Mouse (Mus musculus): Measurements from ENCODE around the gene Ly6g5c.
"Not testable (repeated sequence)": the region's sequence is repeated elsewhere in the genome, so short reads cannot be mapped to it uniquely, and the experiment has no call there.

The Ly6g5c gene

DNA sequence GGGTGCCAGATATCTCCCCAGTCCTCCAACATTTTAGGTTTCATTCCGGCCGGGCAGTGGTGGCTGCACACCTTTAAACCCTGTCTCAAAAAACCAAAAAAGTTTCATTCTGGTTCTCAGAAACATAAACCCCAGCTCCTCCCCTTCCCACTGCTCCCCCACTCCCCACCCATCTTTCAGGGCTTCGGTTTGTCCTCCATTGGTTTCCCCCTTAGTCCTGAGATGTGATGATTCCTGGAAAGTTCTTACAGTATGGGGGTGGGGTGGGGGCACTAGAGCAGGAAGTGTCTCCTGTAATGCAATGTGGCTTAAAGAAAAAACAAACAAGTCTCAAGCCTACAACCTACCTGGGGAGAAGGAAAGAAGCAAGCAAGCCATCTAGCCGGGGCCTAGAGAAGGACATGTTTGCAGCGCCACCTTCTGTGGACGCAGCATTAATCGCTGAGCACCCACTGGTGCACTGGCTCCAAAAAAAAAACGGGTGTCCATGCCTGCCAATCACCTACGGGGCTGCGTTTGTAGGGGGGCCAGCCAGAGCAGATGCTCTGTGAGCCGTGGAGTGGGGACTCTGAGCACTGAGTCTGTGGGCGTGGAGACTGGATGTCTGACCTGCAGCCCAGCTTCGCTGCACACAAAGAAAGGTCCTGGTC lies 2.2 kb upstream of the Ly6g5c start:
- in situ Hi-C loops (cut with MboI; ENCODE audit: low sequenced_read_pairs), result no loop called here

DNA sequence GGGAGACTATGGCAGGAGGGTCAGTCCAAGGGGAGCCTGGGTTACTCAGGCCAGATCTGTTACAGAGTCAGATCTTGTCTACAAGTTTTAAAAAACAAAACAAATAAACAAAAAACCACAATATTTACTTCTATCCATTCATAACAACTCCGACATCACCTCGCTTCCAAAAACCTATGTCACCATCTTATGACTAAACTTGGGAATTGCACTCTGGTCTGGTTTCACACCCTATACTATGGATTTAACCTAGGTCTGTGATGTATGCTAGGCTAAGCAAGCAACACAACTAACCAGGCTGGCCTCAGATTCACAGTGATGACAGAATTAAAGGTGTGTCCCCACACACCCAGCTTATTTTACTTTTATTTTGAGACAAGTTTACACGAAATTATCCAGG lies 1.6 kb upstream of the Ly6g5c start:
- in situ Hi-C loops (cut with MboI; ENCODE audit: low sequenced_read_pairs), result no loop called here

DNA sequence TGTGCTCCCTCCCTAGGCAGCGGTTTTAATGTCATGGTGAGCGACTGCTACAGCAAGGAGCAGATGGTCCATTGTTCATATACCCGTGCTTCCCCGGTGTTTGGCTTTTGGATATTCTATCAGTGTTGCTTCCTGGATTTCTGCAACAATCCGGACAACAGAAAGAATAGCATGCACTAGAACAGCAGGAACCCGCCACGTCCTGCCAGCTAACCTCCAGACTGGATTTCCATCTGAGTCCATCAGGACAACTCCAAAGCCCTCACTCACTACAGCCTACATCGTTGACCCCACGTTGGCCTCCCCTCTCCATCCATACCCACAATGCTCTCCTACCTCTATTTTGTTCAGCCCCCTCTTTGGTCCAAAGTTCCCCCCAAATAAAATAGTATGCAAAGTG lies 3.7 kb downstream of the Ly6g5c start:
- in situ Hi-C loops (cut with MboI; ENCODE audit: low sequenced_read_pairs), result no loop called here

DNA sequence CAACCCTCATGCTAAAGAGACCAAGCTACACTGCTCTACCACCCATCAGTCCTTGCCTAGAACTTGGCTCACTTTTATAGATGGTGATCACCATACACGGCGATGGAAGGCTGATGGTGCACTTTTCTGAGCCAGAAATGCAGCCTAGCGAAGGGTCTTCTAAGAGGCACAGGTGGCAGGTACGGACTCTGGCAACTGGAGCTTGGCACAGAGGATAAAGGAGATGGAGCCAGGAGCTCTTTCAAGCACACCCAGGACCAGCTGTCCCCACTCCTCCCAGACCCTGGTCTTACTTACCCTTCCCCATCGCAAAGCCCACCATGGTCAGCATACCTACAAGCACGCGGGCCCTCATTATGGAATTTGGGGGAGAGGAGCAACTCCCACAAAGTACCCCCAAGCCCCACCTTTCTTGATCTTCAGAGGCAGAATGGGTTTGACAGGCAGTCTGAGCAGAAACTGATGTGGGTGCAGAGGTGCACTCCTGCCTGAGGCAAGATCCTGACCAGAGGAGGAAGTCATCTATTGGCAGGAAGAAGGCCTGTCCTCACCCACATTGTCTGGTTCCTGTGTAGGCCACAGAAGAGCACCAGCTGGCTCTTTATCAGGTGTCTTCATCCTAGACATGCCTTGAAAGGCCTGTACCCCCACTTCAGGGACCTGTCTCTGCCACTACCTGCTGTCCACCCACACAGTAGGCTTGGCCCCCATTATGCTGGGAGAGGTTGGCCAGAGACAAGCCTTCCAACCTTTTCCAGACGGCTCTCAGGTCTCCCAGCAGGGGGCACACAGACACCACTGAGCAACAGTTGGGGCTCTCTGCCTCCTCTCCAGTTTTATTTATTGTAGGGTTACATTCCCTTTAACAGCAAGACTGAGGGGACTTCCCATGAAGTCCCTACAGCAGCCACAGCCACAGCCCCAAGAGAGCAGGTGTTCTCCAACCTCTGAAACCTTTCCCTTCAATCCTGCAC lies 7.3 kb downstream of the Ly6g5c start, which contains the start of gene Ly6g5b:
Ly6g5b (minus strand) TSS at position 383 of the 974 bp plus-strand sequence.
- in situ Hi-C loops (cut with MboI; ENCODE audit: low sequenced_read_pairs), result no loop called here

DNA sequence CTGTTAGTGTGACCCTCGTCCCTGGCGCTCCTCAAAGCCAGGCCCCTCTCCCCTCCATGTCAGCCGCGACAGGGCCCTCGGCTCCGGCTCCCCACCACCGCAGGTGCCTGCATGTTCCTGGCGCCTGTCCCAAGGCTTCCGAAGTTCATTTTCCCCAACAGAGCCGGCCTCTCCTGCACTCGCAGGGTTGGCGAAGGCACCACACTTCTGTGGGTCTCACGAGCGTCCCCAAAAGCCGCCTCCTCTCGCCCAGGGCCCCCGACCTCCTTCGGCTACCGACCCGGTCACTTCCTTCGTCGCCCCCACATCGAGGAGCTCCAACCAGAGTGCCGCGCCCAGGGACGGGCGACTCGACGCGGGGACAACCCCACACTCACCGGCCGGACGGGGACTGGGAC lies 12.7 kb downstream of the Ly6g5c start:
- in situ Hi-C loops (cut with MboI; ENCODE audit: low sequenced_read_pairs), result no loop called here

DNA sequence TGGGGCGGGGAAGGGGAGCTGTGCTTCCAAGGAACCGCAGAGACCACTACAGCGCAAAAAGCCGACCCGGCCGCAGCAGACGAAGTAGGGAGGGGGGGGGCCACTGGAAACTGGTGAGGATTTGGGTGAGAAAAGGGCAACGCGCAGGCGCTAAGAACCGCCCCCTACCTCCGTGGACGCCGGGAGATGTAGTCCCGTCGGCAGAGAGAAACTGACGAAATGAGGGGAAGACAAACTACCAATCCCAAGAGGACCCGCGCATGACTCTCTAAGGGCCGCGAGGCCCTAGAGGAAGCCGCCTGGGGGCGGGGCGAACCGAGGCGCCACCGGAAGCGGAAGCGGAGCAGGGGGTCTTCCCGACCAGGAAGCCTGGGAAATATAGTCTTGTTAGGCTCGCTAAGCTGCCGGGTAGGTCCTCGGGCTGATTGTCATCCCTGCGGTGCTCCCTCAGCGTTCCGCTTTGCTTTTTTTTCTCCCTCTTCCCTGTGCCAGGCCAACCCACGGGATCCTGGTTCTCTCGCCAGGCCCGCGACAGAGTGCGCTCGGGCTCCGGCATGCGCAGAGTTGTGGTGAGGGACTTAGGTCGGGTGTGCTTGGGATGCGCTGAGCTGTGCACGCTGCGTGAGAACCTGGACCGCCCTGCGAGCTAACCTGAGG lies 13.2 kb downstream of the Ly6g5c start, which contains the start of gene Gpank1:
Gpank1 (plus strand) TSS at position 313 of the 657 bp plus-strand sequence.
- in situ Hi-C loops (cut with MboI; ENCODE audit: low sequenced_read_pairs), result no loop called here

DNA sequence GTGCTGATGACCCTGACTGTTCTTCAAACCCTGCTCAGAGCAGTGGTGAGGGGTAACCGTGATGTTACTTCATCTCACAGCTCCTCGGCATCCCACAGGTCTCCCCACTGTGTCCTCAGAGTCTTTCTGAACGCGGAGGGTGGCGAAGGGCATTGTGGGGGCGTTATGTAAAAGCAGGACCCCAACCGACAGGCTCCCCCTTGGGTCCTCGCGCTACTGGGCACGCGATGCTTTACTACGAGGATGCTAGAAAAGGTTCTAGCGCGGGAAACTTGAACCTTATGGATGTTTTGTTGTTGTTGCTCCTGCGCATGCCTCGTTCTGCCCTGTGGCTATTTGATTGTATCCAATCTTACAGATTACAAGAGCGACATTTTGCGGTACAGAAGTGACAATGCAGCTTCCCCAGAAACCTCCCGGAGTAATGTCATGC lies 13.8 kb downstream of the Ly6g5c start, which contains the start of gene Csnk2b:
Csnk2b (minus strand) TSS at position 183 of the 433 bp plus-strand sequence.
- in situ Hi-C loops (cut with MboI; ENCODE audit: low sequenced_read_pairs), result no loop called here

DNA sequence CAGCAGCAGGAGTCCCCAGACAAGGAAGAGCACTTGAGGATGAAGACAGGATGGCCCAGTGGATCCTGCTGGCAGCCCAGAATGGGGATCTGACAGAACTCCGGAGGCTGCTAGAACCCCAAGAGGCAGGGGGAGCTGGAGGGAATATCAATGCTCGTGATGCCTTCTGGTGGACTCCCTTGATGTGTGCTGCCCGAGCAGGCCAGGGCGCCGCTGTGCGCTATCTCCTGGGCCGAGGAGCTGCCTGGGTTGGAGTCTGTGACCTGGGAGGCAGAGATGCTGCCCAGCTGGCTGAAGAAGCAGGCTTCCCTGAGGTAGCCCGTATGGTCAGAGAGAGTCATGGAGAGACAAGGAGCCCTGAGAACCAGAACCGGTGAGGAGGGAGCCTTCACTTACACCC lies 15.2 kb downstream of the Ly6g5c start:
- in situ Hi-C loops (cut with MboI; ENCODE audit: low sequenced_read_pairs), result not testable (repeated sequence)

DNA sequence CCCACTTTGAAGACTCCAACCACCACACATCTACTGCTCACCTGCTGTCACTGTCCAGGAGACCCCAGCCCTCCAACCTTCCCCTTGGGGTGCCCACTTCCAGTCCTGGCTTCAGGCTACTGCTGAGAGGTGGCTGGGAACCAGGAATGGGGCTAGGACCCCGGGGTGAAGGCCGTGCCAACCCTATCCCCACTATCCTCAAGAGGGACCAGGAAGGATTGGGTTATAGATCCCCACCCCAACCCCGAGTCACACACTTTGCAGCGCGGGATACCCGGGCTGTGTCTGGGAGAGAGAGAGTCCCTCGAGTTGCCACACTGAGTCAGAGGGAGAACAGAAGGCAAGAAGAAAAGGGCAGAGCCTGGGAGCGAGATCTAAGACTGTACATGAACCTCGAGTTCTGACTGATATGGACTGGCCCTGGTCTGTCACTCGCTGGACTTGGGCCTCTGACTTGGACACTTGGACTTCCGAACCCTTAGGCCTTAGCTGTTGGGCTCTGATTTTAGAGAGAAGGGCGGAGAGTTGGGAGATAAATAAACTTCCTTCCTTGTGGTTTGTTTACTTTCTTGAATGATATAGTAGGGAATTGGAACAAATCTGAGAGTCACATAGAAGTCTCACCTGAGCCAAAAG lies 16.3 kb downstream of the Ly6g5c start:
- in situ Hi-C loops (cut with MboI; ENCODE audit: low sequenced_read_pairs), result not testable (repeated sequence)

DNA sequence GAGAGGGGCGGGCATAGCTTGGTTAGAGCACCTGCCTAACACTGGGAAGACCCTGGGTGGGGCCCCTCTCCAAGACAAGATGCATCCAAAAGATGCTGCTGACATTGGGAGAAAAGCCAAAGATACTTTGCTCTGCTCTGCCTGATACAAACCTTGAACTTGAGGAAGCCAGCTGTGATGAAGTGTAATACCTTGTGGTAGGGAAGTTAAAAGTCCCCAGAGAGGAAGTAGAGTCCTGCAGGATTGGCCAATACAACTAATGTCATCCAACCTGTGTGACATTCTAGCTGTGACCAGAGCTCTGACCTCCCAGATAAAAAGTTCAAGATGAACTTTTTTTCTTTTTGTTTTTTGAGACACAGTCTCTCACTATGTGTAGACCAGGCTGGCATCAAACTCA lies 17.0 kb downstream of the Ly6g5c start:
- in situ Hi-C loops (cut with MboI; ENCODE audit: low sequenced_read_pairs), result no loop called here

DNA sequence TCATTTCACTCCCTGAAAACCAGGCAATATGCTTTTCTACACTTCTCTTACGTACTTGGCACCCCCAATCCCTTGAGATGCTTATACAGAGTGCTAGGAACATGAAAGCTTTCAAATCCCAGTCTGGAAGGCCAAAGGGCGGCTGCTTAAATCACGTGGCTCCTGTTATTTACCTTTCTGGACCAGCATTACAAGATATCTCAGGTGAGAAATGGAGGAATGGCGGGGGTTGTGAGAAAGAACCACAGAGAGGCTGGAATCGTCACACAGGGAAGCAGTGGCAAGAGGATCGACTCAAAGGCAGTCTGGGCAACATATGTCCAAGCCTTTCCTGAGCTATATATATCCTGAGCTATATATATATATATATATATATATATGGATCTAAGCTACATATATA lies 17.5 kb downstream of the Ly6g5c start:
- in situ Hi-C loops (cut with MboI; ENCODE audit: low sequenced_read_pairs), result no loop called here

DNA sequence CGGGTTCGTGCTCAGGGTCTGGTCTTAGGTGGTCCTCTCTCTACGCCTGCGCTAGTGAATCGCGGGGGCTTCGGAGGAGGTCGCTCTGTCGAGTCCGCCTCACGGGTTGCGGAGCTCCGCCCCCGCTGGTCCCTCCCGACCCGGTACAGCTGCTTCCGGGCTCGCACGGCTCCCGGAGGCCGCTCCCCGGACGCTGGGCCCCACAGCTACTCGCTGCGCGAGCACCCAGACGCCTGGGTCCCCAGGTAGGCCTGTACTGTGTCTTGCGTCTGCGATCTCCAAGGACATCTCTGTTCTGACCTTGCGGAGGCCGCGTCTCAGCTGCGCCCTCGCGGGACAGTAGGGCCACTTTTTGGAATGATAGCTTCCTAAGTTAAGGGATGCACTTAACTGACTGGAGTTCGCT lies 18.1 kb downstream of the Ly6g5c start, which contains the start of gene D17H6S53E:
D17H6S53E (plus strand) TSS at position 168 of the 406 bp plus-strand sequence.
- in situ Hi-C loops (cut with MboI; ENCODE audit: low sequenced_read_pairs), result no loop called here

DNA sequence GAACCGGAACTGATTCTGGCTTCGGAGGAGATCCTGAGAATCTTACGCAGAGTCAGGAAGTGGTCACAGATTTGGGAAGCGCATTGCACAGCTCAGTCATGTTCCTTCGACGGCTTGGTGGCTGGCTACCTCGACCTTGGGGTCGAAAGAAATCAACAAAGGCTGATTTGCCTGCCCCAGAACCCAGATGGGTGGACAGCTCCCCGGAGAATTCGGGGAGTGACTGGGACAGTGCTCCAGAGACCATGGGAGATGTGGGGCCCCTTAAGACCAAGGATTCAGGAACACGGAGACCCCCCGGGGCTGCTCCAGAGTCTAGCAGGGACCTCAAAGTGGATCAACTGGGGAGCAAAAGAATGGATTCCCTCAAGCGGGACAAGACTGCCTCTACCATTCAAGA lies 18.9 kb downstream of the Ly6g5c start:
- in situ Hi-C loops (cut with MboI; ENCODE audit: low sequenced_read_pairs), result no loop called here

DNA sequence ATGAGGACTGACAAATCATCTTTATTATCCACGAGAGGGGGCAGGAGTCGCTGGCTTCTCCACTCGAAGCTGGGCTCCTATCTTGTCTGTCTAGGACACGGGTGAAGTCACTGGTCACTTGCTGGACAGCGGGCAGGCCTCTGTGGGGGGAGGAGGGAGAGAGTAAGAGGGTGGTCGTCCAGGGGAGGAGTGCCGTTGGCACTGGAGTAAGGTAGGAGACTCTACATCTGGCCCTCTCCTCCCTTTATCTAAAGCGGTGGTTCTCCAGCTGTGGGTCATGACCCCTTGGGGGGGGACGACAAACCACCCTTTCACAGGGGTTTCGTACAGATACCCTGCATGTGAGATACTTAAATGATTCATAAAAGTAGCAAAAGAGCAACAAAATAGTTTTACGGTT lies 20.9 kb downstream of the Ly6g5c start:
- in situ Hi-C loops (cut with MboI; ENCODE audit: low sequenced_read_pairs), result no loop called here

DNA sequence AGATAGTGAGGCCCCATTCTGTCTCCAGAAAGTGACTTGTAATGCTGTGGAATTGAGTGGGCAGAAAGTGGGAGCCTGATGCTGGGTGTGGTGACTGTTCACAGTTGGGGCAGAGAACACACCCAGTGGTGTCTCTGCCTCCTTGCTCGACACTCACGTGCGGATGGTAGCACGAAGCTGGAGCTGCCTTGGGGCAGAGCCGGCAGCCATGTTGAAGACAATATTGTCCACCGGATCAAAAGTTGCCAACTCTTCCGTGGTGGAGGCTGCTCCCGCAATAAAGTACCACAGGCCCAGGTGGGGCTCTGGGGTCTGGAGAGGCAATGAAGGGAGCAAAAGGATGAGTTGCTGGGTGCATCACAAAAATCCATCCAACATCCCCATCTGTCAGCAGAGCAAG lies 23.0 kb downstream of the Ly6g5c start:
- in situ Hi-C loops (cut with MboI; ENCODE audit: low sequenced_read_pairs), result no loop called here

DNA sequence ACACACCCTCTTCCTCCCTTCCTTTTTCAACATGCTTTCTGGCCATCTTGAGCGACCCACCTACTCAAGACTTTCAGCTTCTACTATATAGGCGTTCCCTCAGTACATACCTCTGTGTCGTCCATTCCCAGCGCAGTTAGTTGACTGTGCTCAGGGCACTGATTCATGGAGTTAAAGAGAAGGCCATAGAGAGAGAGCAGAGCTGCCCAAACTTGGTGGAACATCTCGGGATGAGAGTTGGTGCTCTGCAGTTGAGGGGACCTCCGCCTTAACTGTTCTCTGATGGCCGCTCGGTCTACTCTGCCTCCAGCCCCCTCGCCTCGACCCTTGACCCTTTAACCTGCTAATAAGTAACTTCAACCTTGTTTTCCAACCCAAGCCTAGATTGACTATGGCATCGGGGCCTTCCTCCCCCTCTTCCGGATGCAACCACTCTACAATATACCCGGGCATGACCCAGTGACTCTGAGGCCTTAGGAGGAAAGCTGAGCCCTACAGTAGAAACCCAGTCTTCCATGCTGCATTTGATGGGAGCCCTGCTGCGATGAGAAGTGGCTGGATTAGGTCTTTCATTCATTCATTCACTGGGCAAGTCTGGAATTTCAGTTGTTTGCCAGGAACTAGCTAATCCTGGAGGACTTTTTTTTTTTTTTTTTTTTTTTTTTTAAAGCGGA lies 23.6 kb downstream of the Ly6g5c start, which contains the start of gene Apom:
Apom (minus strand) TSS at position 551 of the 674 bp plus-strand sequence.
- in situ Hi-C loops (cut with MboI; ENCODE audit: low sequenced_read_pairs), result no loop called here

DNA sequence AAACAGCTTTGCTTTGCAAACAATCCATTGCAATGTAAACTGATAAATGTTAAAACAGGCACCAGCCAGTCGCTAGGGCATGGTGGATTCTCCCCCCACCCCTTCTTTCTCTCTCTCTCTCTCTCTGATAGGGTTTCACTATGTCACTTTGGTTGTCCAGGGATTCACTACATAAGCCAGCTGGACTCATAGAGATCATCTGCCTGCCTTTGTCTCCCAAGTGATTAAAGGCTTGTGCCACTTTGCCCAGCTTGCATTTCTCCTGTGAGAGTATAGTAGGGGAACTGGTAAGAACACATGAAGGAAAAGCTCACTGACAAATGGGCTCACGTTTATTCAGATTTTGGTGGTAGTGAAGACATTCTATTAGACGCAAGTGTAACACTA lies 24.1 kb downstream of the Ly6g5c start:
- in situ Hi-C loops (cut with MboI; ENCODE audit: low sequenced_read_pairs), result no loop called here

DNA sequence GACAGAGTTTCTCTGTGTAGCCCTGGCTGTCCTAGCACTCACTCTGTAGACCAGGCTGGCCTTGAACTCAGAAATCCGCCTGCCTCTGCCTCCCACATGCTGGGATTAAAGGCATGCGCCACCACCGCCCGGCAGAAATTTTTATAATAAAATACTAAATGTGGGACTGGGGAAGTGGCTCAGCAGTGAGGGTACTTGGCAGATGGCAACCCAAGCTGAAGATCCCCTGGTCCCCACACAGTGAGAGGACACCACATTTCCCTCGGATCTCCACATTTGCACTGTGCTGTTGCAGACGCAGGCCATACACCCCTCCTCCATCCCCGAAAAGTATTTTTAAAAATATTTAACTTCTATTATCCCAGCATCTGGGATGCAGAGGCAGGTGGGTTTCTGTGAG lies 25.4 kb downstream of the Ly6g5c start:
- in situ Hi-C loops (cut with MboI; ENCODE audit: low sequenced_read_pairs), result no loop called here

DNA sequence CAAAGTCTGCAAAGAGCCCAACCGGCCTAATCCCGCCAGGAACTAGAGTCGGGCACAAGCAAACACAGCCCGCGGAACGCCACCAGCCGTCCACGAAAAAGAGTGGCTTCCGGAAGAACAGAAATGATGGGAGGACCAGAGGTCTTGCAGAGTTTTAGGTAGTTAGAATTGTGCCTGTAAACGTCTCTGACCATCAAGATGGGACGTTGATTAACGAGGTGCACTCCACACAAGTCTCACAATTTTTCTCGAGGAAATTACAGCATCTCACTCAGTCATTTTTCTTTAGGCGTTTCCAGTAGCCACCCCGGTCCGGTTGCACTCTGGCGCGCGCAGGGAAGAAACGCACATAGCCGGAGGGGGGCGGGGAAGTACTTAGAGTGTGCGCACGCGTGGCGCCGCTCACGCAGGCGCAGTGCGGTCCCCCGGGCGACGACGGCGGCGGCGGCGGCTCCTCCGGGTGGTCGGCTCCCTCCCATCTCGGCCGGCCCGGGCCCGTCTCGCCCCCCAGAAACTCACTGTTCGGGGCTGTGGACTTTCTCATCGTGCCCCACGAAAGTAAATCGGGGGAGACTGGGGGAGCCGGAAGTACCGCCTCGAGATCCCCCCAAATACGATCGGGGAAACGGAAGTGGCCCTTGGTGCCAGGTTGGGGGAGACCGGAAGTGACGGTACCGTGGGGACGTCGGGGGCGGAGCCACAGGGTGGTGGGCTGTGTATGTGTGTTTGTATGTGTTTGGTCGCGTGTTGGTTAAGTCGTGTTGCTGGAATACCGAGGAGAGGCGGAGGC lies 26.9 kb downstream of the Ly6g5c start, which contains the start of gene Bag6:
Bag6 (plus strand) TSS at position 378 of the 790 bp plus-strand sequence.
- in situ Hi-C loops (cut with MboI; ENCODE audit: low sequenced_read_pairs), result no loop called here

Measured in CH12F3 (cell line).